ENCODE assay signal across 8 mouse cellular contexts in the genomic region with DNA sequence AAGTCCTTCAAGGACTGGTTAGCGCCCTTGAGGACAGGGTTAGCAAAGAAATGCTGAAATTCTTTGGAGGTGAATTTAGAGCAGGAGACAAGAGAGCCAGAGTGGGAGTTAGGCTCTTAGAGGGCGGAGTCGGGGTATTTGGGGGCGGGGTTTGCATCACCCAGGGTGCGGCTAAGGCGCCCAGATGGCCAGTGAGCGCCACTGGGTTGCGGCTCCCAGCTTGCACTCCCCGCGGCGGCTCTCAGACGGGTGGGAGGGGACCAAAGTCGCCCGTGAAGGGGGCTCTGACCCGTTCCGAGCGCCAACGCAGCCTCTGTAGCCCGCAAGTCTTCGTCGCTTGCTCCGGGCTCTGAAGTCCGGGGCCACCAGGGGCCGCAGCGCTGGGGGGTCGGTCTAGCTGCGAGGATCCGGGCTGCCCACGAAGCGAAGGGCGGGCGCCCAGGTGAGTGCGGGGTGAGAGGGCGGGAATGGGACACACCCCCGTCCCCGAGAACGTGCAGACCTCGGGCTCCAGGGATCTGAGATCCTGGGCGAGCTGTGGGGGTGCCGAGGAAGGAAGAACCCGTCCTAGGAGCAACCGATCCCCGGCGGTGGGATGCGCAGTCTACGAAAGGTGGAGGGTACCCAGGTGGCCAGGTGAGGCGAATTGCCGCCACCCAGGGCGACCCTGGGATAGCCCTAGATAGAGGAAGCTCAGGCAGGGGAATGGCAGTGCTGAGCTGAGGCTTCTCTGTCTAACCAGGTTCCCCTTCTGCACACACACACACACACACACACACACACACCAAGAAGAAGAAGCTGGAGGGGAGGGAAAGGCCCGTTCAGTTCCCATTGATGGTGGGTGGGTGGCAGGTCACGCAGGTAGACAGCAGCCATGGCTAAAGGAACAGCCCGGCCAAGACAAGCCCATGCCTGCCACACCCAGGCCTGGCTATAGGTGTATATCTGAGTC. TPM values are rescaled to one million over a fixed set of nuclear protein-coding genes. Genes with fewer than 3 reads are reported as not detected.
DNase-seq lines count a peak whose midpoint lies in the region; ATAC-seq and TF ChIP-seq lines count a peak whose summit lies in the region.

A gene (plus strand): TSS at position 156 of the 952 bp plus-strand sequence.

- ATAC-seq in megakaryocyte, adult 5-6 weeks (ENCODE audit: poor library complexity, severe bottlenecking) = peak; percentile 86

- no peak within 1 kb of the TSS for H3K27ac ChIP-seq in thymus, adult 2 months (ENCODE audit: control insufficient read depth, insufficient read depth, low read length)
- H3K27ac ChIP-seq in embryonic fibroblast, embryonic 13.5 days (ENCODE audit: insufficient read depth, low read length) = no peak within 1 kb of the TSS
- H3K27ac ChIP-seq in spleen, adult 2 months (ENCODE audit: insufficient read depth, low read length) = peak within 1 kb of the TSS; percentile 65

- H3K27me3 ChIP-seq in thymus, adult 2 months (ENCODE audit: control insufficient read depth, insufficient read depth, low read length) = peaks cover 4% of the 10 kb centered on the region; the same call in 1 of the 2 replicates
- no peaks in the 10 kb centered on the region for H3K27me3 ChIP-seq in spleen, adult 2 months (ENCODE audit: control insufficient read depth, insufficient read depth, low read length)

- peak; percentile 26 for DNase-seq in thymus, adult 2 months
- no peak for DNase-seq in thymus, postnatal 10 days (ENCODE audit: low spot score in 2 of 2)
- peak; percentile 50 to 57 for DNase-seq in heart, postnatal 10 days
- DNase-seq in kidney, postnatal 36 days = peak; percentile 42 to 73
- DNase-seq in spleen, adult 2 months (ENCODE audit: low read depth in 1 of 2, low spot score in 2 of 2) = peak in 1 of 2 experiments; percentile 81
- no peak for DNase-seq in layer of hippocampus, adult 18-20 months (ENCODE audit: low spot score in 2 of 2)

- no peak for TF ChIP-seq CTCF in thymus, adult 2 months (IDR thresholded peaks at IDR 0.05; ENCODE audit: borderline replicate concordance, control insufficient read depth, extremely low read depth, insufficient read depth, low read length, poor library complexity)
- TF ChIP-seq CTCF in embryonic fibroblast, embryonic 13.5 days (IDR thresholded peaks at IDR 0.05; ENCODE audit: borderline replicate concordance, insufficient read depth, low read length) = no peak
- no peak for TF ChIP-seq CTCF in spleen, adult 2 months (IDR thresholded peaks at IDR 0.05; ENCODE audit: extremely low read depth, insufficient read depth, insufficient read length, insufficient replicate concordance)

- no peaks in the 10 kb centered on the region for H3K36me3 ChIP-seq in thymus, adult 2 months (ENCODE audit: control insufficient read depth, insufficient read depth, low read length)
- no peaks in the 10 kb centered on the region; the same call in 1 of the 2 replicates for H3K36me3 ChIP-seq in spleen, adult 2 months (ENCODE audit: control insufficient read depth, insufficient read depth, low read length)

- TF ChIP-seq POLR2A in thymus, adult 2 months (IDR thresholded peaks at IDR 0.05; ENCODE audit: control insufficient read depth, extremely low read depth, insufficient read depth, low read length, poor library complexity) = no peak
- TF ChIP-seq POLR2A in embryonic fibroblast, embryonic 13.5 days (IDR thresholded peaks at IDR 0.05; ENCODE audit: low read depth, low read length) = 0 out of 2 replicates have a peak, but pooled peaks have one; percentile 28
- peak; percentile 33 for TF ChIP-seq POLR2A in spleen, adult 2 months (IDR thresholded peaks at IDR 0.05; ENCODE audit: low read depth, low read length)

- intact Hi-C loops in heart, postnatal 10 days (cut with DNase I) = no loop called here

- 5% methylated on average over 52 of the region's 52 CpGs for WGBS in thymus, adult 2 months
- 4% methylated on average over 52 of the region's 52 CpGs for whole genome bisulfite sequencing in spleen, adult 2 months

- H3K4me1 ChIP-seq in thymus, adult 2 months (replicated peaks; ENCODE audit: control insufficient read depth, insufficient read depth, low read length) = peaks cover 7% of the 10 kb centered on the region
- no peaks in the 10 kb centered on the region for H3K4me1 ChIP-seq in embryonic fibroblast, embryonic 13.5 days (ENCODE audit: control insufficient read depth, insufficient read depth, low read length)
- H3K4me1 ChIP-seq in spleen, adult 2 months (ENCODE audit: control insufficient read depth, insufficient read depth, insufficient read length) = peaks cover 6% of the 10 kb centered on the region; the same call in 1 of the 2 replicates

- peak within 1 kb of the TSS; percentile 18 for H3K4me3 ChIP-seq in thymus, adult 2 months (ENCODE audit: control insufficient read depth, insufficient read depth, low read length)
- peak within 1 kb of the TSS; percentile 44 for H3K4me3 ChIP-seq in embryonic fibroblast, embryonic 13.5 days (ENCODE audit: insufficient read depth, low read length)
- peak within 1 kb of the TSS; percentile 75 for H3K4me3 ChIP-seq in spleen, adult 2 months (ENCODE audit: extremely low read depth, insufficient read depth, insufficient read length)

RNA-seq across cellular contexts. Expression of the gene that starts here (rescaled TPM):
- polyA plus RNA-seq in thymus, adult 2 months (2012; rRNA removed) = 14.6 and 22.1 TPM in 2 replicates
- polyA plus RNA-seq in embryonic fibroblast, embryonic 13.5 days (2011; ENCODE audit: insufficient read length, low read depth, missing spikeins) = 0.90 and 4.2 TPM in 2 replicates
- total RNA-seq in heart, postnatal 10 days (2021) = 1 to 10 TPM; 1.0 to 1.2 TPM
- 207 and 212 TPM in 2 replicates for total RNA-seq in megakaryocyte, adult 5-6 weeks (2015)
- 279 and 282 TPM in 2 replicates for total RNA-seq in megakaryocyte, adult 5-6 weeks (2017)
- 78.9 and 92.2 TPM in 2 replicates for polyA plus RNA-seq in spleen, adult 2 months (2012; rRNA removed)
- 1 to 10 TPM; 1.5 to 2.0 TPM for total RNA-seq in layer of hippocampus, adult 18-20 months (2021)

Comparison
In these comparisons a context has a peak if more than half of its experiments do, and no peak if none do; other contexts are left out.
1. RNA of the gene that starts here (total RNA-seq): 207 to 282 TPM in megakaryocyte, adult 5-6 weeks; 1.5 to 2.0 TPM in layer of hippocampus, adult 18-20 months and 1.0 to 1.2 TPM in heart, postnatal 10 days; every median in the first group is over 10 times any median in the second.
2. DNase-seq: peak in thymus, adult 2 months (single experiment), heart, postnatal 10 days (2 of 2) and kidney, postnatal 36 days (2 of 2); none in thymus, postnatal 10 days (0 of 2) and layer of hippocampus, adult 18-20 months (0 of 2).
3. H3K4me3 ChIP-seq: peak in every context shown above with its lines; median percentile 75 in spleen, adult 2 months; 44 in embryonic fibroblast, embryonic 13.5 days; 18 in thymus, adult 2 months.